Mouse (Mus musculus): ENCODE measurements around the gene Trim56. TPM values are rescaled to one million over a fixed set of nuclear protein-coding genes. Genes with fewer than 3 reads are reported as not detected.
A peak's percentile ranks its signal among the peaks of the same experiment; 100 is the strongest.
"Not testable (repeated sequence)": the region's sequence is repeated elsewhere in the genome, so short reads cannot be mapped to it uniquely, and the experiment has no call there.

Trim56 gene
- polyA plus RNA-seq, 1 experiment from 2014 or later, result 13.4 TPM

- no peaks in the 10 kb centered on the region for H3K27me3 ChIP-seq (replicated peaks; ENCODE audit: insufficient read depth, low read length)
- no peak for TF ChIP-seq EP300 (IDR thresholded peaks at IDR 0.05)
- ATAC-seq, result no peak
- no peak for DNase-seq (ENCODE audit: low spot score)
- no peaks in the 10 kb centered on the region for H3K36me3 ChIP-seq (ENCODE audit: insufficient read depth, low read length)
- H3K4me3 ChIP-seq (ENCODE audit: low read depth, low read length), result no peak overlapping the region
- no peak overlapping the region for H3K27ac ChIP-seq (ENCODE audit: low read length)
- H3K4me2 ChIP-seq (replicated peaks; ENCODE audit: low read depth, low read length), result no peak overlapping the region
- 69% methylated on average over 4 of the region's 4 CpGs for WGBS
- H3K9ac ChIP-seq (replicated peaks; ENCODE audit: low read depth), result no peak overlapping the region
- no peaks in the 10 kb centered on the region for H3K9me3 ChIP-seq (ENCODE audit: low read length)
- 0 out of 2 replicates have a peak, but pooled peaks cover 4% of the 10 kb centered on the region for H3K4me1 ChIP-seq (ENCODE audit: insufficient read depth, low read depth, low read length)
Observed at GRCm38 (mm10) chr5:137121280-137121679, 5.3 kb upstream of the Trim56 start.

DNA sequence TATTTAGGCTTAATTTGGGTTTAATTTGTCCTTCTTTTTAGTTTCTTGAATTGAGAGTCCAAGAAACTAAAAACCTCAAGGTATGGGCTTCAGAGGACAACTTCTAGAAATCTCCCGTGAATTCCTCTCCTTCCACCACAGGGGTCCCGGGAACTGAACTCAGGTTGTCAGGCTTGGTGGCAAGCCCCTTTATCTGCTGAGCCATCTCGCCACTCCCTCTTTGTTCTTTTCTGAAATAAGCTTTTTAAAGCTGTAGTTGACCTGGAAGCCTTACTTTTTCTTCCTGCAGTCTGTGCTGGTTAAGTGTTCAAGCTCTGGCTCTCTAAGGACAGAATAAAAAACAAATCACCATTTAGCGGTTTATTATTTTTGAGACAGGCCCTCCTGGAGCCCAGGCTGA, 2.9 kb upstream of the Trim56 start:
- no peak overlapping the region for H3K9ac ChIP-seq (replicated peaks; ENCODE audit: low read depth)
- H3K4me1 ChIP-seq (ENCODE audit: insufficient read depth, low read depth, low read length), result peaks cover 12% of the 10 kb centered on the region
- ATAC-seq (no peak), DNase-seq (ENCODE audit: low spot score) (no peak)
- 85% methylated on average over 4 of the region's 4 CpGs for WGBS
- TF ChIP-seq CTCF (IDR thresholded peaks at IDR 0.05), result no peak
- TF ChIP-seq EP300 (IDR thresholded peaks at IDR 0.05), result no peak
- no peaks in the 10 kb centered on the region for H3K27me3 ChIP-seq (replicated peaks; ENCODE audit: insufficient read depth, low read length)
- no peaks in the 10 kb centered on the region; the same call in none of the 2 replicates for H3K36me3 ChIP-seq (ENCODE audit: insufficient read depth, low read length)
- no peaks in the 10 kb centered on the region for H3K9me3 ChIP-seq (ENCODE audit: low read length)
- no peak overlapping the region for H3K27ac ChIP-seq (ENCODE audit: low read length)
- H3K4me3 ChIP-seq (ENCODE audit: low read depth, low read length), result no peak overlapping the region
- no peak overlapping the region for H3K4me2 ChIP-seq (replicated peaks; ENCODE audit: low read depth, low read length)

DNA sequence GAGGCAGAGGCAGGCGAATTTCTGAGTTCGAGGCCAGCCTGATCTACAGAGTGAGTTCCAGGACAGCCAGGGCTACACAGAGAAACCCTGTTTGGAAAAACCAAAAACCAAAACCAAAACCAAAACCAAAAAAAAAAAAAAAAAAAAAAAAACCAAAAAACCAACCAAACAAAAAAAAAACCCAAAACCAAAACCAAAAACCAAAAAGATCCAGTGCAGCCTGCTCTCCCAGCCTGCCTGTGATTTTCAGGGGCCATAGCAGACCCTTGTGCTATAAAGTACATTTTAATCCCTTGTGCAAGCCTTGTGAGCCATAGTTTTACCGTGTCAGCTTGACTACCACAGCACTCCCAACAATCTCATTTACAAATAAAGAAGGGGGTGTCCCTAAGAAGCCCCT, 2.0 kb upstream of the Trim56 start:
- not testable (repeated sequence) for ATAC-seq; H3K27ac ChIP-seq (ENCODE audit: low read length); H3K27me3 ChIP-seq (replicated peaks; ENCODE audit: insufficient read depth, low read length); H3K4me2 ChIP-seq (replicated peaks; ENCODE audit: low read depth, low read length); H3K9ac ChIP-seq (replicated peaks; ENCODE audit: low read depth); H3K9me3 ChIP-seq (ENCODE audit: low read length); DNase-seq (ENCODE audit: low spot score); H3K4me3 ChIP-seq (ENCODE audit: low read depth, low read length); H3K36me3 ChIP-seq (ENCODE audit: insufficient read depth, low read length)
- WGBS, result 94% methylated on average over 3 of the region's 3 CpGs
- peaks cover 12% of the 10 kb centered on the region for H3K4me1 ChIP-seq (ENCODE audit: insufficient read depth, low read depth, low read length)

DNA sequence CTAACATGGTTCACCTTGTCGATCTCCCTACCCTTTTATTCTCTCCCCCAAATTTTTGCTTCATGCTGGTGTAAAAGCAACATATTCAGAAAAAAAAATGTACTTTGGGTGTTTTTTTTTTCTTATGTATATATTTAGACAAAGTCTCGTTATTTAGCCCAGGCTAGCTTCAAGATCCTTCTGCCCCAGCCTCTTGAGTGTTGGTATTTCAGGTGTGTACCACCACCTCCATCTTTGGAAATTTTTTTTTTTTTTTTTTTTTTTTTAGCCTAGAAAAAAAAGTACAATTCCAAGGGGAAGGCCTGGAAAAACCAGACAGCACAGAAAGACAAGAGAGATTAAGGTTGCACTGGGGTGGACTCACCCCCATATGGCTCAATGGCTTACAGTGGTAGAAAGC, 978 bp upstream of the Trim56 start:
- Histone ChIP-seq H3K9ac (replicated peaks; ENCODE audit: low read depth) (no peak overlapping the region), H3K4me2 (replicated peaks; ENCODE audit: low read depth, low read length) (no peak overlapping the region), H3K36me3 (ENCODE audit: insufficient read depth, low read length) (peaks cover 9% of the 10 kb centered on the region), H3K27ac (ENCODE audit: low read length) (no peak overlapping the region), H3K4me1 (ENCODE audit: insufficient read depth, low read depth, low read length) (peaks cover 8% of the 10 kb centered on the region), H3K4me3 (ENCODE audit: low read depth, low read length) (no peak overlapping the region), H3K9me3 (ENCODE audit: low read length) (no peaks in the 10 kb centered on the region), H3K27me3 (replicated peaks; ENCODE audit: insufficient read depth, low read length) (no peaks in the 10 kb centered on the region)
- WGBS, result 64% methylated on average over 2 of the region's 2 CpGs
- ATAC-seq, result no peak
- no peak for DNase-seq (ENCODE audit: low spot score)
- TF ChIP-seq CTCF (IDR thresholded peaks at IDR 0.05) (no peak), EP300 (IDR thresholded peaks at IDR 0.05) (no peak)

DNA sequence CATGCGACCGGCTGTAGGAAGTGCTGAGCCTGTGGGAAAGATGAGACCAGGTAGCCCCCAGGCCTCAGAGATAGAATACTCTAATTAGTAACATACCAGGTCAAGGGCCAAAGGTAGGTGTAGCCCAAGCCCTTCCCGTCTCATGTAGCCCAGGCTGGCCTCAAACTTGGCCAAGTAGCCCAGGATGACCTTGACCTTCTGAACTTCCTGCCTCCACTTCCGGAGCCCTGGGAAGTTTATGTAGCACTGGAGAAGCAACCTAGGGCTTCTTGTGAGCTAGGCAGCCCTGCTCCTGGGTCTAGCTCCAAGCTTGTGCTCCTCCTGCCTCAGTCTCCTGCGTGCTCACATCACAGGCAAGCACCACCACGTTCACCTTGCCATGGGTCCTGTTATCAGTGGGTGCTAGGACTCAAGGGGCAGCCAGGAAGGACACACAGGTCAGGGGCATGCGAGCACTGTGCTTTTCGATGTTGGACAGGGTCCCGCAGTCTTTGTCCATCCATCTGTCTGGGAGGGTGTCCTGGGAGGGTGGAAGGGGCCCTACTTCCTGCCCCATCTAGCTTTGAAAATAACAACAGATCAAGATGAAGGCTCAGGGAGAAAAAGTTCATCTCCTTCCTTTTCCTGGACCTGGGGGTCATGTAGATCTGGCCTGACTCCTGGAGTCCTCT, 983 bp downstream of the Trim56 start:
- H3K4me3 ChIP-seq (ENCODE audit: low read depth, low read length), result peak overlapping the region; percentile 77
- peak overlapping the region; percentile 78 for H3K9ac ChIP-seq (replicated peaks; ENCODE audit: low read depth)
- DNase-seq (ENCODE audit: low spot score) (no peak), ATAC-seq (no peak)
- peak overlapping the region; percentile 77 for H3K4me2 ChIP-seq (replicated peaks; ENCODE audit: low read depth, low read length)
- H3K27ac ChIP-seq (ENCODE audit: low read length), result peak overlapping the region; percentile 90
- 48% methylated on average over 9 of the region's 9 CpGs for WGBS
- H3K27me3 ChIP-seq (replicated peaks; ENCODE audit: insufficient read depth, low read length), result no peaks in the 10 kb centered on the region
- peaks cover 8% of the 10 kb centered on the region for H3K4me1 ChIP-seq (ENCODE audit: insufficient read depth, low read depth, low read length)
- H3K9me3 ChIP-seq (ENCODE audit: low read length), result no peaks in the 10 kb centered on the region
- peaks cover 9% of the 10 kb centered on the region for H3K36me3 ChIP-seq (ENCODE audit: insufficient read depth, low read length)
- TF ChIP-seq CTCF (IDR thresholded peaks at IDR 0.05) (no peak), EP300 (IDR thresholded peaks at IDR 0.05) (no peak)

GRCm38 (mm10) chr5:137111542-137112408, 4.2 kb downstream of the Trim56 start:
- Histone ChIP-seq H3K9ac (replicated peaks; ENCODE audit: low read depth) (no peak overlapping the region), H3K4me3 (ENCODE audit: low read depth, low read length) (no peak overlapping the region), H3K4me1 (ENCODE audit: insufficient read depth, low read depth, low read length) (peaks cover 10% of the 10 kb centered on the region), H3K4me2 (replicated peaks; ENCODE audit: low read depth, low read length) (no peak overlapping the region), H3K27ac (ENCODE audit: low read length) (no peak overlapping the region), H3K9me3 (ENCODE audit: low read length) (no peaks in the 10 kb centered on the region), H3K36me3 (ENCODE audit: insufficient read depth, low read length) (peaks cover 9% of the 10 kb centered on the region), H3K27me3 (replicated peaks; ENCODE audit: insufficient read depth, low read length) (no peaks in the 10 kb centered on the region)
- WGBS, result 86% methylated on average over 4 of the region's 5 CpGs
- DNase-seq (ENCODE audit: low spot score) (no peak), ATAC-seq (no peak)
- no peak for TF ChIP-seq CTCF (IDR thresholded peaks at IDR 0.05)

Data from lung, postnatal 0 days (tissue).